Mouse (Mus musculus) frontal cortex, adult (tissue): ENCODE data around the gene Cfap44.

Experiments
- ATAC-seq: cut with Nextera tagmentation; 2 replicates; pipeline ENCODE4 v1.9.2; 2017; ENCODE audit warnings: mild to moderate bottlenecking, moderate library complexity, mixed read lengths; ENCODE audit not compliant: low TSS enrichment

The Cfap44 gene

GRCm38 (mm10) chr16:44494441-44495108 lies 100.0 kb downstream of the Cfap44 start:
- no peak for ATAC-seq

DNA sequence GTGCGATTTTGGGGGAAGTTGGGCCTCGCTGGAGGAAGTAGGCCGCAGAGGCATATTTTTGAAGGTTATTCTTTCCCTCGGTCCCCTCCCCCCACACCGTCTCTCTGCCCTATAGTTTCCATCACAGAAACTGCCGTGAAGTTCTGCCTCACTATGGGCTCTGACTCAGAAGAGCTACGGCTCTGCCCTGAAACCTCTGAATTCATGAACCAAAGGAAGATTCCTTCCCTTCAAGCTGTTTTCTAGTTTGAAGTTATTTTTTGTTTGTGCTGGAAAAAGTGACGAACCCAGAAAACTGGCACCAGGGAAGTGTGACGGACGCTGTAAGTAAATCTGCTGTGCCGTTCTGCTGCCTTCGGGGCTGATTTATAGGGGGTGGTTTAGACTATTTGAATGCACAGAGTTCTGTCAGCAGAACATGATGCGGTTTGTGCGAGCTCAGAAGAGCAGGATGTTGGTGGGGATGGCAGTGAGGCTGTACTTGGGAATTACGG lies 102.4 kb downstream of the Cfap44 start:
- ATAC-seq = peak; percentile 38; the same call in 1 of the 2 replicates

DNA sequence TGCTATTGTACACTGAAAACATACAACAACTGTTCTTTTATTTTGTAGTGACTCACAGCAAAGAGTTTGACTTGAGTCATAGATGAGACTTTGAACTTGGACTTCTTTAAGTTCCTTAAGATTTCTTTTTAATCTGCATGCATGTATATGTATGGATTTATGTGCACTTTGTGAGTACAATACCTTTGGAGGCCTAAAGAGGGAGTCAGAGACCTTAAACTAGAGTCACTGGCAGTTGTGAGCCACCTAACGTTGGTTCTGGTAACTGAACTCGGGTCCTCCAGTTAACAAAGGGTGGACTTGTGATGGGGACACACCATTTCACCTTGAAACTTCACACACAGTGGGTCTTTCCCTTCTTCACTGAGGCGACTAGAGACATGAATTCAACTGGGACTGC lies 103.9 kb downstream of the Cfap44 start:
- ATAC-seq = no peak

GRCm38 (mm10) chr16:44501783-44502182 lies 107.2 kb downstream of the Cfap44 start:
- ATAC-seq = peak; percentile 70

GRCm38 (mm10) chr16:44502325-44502724 lies 107.7 kb downstream of the Cfap44 start:
- no peak for ATAC-seq

DNA sequence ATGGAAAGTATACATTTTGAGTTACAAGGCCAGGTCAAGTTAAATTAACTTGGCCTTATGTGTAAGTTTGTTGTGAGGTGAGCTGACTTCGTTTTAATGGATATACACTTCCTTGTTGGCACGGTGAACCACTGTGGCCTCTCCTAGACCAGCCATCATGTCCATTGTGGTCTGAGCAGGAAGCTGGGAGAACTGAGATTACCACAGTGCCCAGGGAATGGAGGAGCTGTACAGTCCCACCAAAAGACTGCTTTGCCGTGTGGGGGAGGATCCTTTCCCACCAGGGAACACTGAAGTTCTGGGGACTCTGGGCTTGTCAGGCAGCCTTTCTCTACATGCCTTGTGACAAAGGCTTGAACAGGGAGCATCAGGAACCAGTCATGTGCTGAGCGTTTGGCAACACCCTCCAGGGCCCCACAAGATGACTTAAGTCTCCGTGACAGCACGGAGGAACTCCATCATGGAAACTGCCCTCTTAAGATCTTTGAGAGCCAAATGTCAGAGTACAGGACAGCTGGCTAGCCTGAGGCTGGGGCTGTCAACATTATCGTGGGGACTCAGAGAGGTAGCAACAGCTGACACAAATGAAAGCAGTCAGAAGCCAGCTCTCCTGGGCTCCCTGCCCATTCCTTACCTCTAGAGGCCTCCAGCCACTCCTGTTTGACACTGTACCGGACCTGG lies 108.4 kb downstream of the Cfap44 start:
- no peak for ATAC-seq

GRCm38 (mm10) chr16:44505243-44505642 lies 110.6 kb downstream of the Cfap44 start:
- no peak for ATAC-seq

- no peak for ATAC-seq
Observed at GRCm38 (mm10) chr16:44507027-44507929, 112.7 kb downstream of the Cfap44 start.

DNA sequence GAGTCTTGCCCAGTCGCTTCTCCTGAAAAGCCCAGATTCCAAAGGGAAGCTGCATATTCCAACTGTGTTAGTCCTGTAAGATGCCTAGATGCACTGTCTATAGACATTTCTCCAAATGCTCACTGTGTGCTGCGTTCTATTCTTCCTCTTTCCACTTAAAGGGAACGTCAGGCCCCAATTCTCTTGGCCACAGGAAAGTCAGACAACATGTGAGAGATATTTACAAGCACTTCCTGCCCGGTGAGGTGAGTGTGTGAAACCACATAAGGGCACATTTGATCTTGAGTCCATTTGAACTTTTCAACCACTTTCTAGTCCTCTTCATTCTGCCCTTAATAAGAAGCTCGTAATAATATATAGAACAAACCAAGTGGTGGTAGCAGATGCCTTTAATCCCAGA lies 113.4 kb downstream of the Cfap44 start:
- ATAC-seq = no peak

GRCm38 (mm10) chr16:44508772-44509171 lies 114.2 kb downstream of the Cfap44 start:
- peak; percentile 76 for ATAC-seq

DNA sequence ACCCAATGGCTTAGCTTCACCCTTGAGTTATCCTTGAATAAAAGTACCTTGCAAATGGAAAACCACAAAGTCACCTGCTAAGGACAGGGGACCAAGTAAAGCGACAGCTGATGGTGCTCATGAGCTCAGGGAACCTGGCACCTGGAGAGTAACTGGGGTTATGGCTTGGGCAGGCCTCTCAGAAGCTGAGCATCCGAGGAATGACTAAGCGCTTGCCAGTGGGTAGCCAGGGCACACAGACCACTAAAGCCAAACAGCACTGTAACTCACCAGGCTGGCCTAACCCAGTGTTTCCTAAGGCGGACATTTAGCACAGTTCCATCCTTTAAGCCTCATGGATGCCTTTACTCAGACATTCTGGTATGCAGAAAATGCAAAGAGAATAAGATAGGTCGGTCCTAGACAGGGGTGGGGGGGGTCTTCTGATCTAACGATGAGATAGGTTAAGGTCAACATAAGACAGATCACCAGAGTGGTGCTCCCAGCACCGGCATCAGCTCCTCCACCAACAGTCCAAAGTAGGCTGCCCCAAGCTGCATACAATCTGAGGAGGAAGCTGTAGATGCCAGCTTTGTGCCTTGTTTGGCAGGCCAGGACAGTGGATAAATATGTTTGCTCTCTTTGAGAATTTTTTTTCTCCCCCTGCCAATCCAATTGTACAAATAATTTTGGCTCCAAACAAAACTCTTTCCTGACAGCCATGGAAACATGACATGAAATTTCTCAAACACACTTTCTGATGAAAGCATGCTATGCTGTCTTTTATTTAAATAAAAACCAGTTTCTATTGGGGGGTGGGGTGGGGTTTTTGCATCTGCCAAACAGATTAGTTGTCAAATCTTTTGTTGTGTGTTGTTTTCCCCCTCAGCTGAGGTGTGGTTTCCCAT lies 115.1 kb downstream of the Cfap44 start:
- ATAC-seq = no peak

DNA sequence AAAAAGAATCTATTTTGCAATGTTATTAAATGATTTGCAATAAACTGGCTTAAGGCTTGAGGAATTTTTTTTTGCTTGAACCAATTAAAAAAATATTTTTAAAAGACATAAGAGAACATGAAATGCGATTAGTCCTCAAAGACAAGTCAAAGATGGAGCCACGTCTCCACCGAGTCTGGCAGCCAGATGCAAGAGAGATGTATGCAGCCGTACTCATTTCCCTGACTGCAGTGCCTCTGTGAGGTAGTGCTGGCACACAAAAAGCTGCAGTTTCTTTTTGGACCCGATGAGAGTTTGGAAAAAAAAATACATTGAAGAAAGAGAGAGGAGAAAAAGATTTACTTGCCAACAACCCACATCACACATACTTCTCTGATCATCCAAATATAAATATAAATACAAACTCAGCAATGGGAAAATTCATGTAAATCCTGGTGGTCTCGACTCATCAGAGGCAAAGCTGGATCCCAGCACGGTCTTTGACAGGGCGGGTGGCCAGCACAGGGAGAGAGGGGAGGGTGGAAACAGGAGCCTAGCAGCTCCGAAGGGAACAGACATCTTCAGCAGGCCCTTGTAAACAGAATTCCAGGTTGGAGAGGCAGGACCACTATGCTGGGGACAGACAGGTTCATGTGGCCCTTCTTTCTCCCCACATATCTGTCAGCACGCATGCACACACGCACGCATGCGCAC lies 116.1 kb downstream of the Cfap44 start:
- peak; percentile 48 for ATAC-seq

GRCm38 (mm10) chr16:44516498-44516897 lies 121.9 kb downstream of the Cfap44 start:
- ATAC-seq = no peak

GRCm38 (mm10) chr16:44523595-44523994 lies 129.0 kb downstream of the Cfap44 start:
- ATAC-seq = no peak

DNA sequence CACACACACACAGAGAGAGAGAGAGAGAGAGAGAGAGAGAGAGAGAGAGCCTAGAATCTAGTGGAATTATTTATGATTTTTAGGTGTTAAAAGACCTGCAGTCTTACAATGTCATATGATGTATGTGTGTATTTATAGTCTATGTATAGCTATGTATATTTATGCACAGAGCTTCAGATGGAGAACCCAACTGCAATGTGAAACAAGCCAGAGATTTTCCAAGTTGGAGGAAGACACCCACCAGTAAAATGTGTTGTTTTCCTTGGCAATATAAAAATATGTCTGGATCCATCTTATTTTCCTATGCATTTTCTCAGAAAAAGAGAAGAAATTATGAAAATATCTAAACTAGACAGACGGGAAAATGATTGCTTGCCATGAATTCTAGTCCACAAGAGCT lies 131.4 kb downstream of the Cfap44 start:
- peak; percentile 71 for ATAC-seq

- ATAC-seq = no peak
Observed at GRCm38 (mm10) chr16:44526689-44527088, 132.1 kb downstream of the Cfap44 start.

- no peak for ATAC-seq
Observed at GRCm38 (mm10) chr16:44527218-44527905, 132.8 kb downstream of the Cfap44 start.

DNA sequence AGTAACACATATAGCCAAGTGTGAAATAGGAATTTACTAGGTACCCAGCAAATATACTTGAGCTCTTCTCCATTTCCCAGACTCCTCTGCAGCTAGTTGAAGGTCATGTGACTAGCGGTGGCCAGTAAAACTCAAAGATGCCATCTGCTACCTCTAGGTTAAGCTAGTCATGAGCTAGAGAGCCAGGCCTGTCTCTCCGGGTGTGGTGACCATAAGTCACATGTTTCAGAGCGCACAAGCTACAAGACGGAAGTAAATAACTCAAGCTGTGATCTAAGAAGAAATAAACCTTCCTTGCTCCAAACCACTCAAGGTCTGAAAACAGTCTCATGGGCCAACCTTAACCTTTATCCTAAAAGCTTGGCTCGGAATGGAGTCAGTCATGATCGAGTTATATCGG lies 134.4 kb downstream of the Cfap44 start:
- no peak for ATAC-seq

GRCm38 (mm10) chr16:44529691-44530090 lies 135.1 kb downstream of the Cfap44 start:
- ATAC-seq = no peak

GRCm38 (mm10) chr16:44530191-44530590 lies 135.6 kb downstream of the Cfap44 start:
- ATAC-seq = no peak
